Mouse (Mus musculus) liver, adult 2 months (tissue): ENCODE measurements around the gene Epgn.

Experiments
- CTCF ChIP-seq: fragments of 200-500 bp; IDR thresholded peaks from 2 replicates; pipeline ENCODE4 v1.5.1; 2011; ENCODE audit warnings: low read depth, low read length, control low read depth
- POLR2A ChIP-seq: fragments of 200-500 bp; IDR thresholded peaks from 2 replicates; pipeline ENCODE4 v1.6.1; 2011; ENCODE audit warnings: low read length, control low read depth; ENCODE audit not compliant: insufficient read depth; ENCODE audit errors: extremely low read depth

GRCm38 (mm10) chr5:90987605-90988004 is 39.7 kb upstream of the Epgn start:
- no peak for TF ChIP-seq CTCF
- no peak for TF ChIP-seq POLR2A
